Mouse (Mus musculus) lung, embryonic 14.5 days (tissue): ENCODE results near the gene Cdcp2. TPM values are rescaled to one million over a fixed set of nuclear protein-coding genes. Genes with fewer than 3 reads are reported as not detected.

Experiments used
- ATAC-seq: fragments of 200-750 bp; cut with Nextera tagmentation; 2 replicates; pipeline ENCODE4 v1.8.0; 2017; ENCODE audit warnings: mild to moderate bottlenecking, moderate TSS enrichment, moderate library complexity; ENCODE audit not compliant: insufficient read depth
- DNase-seq: peaks from one replicate; pipeline ENCODE4 v3.0.0-alpha.2; 2015
- H3K27ac ChIP-seq: fragments of 300-500 bp; sonication (generic); 2 replicates; pipeline ENCODE4 v1.5.1; 2014; ENCODE audit warnings: low read depth, mild to moderate bottlenecking, moderate library complexity
- H3K27me3 ChIP-seq: fragments of 300-500 bp; sonication (generic); 2 replicates; pipeline ENCODE4 v1.6.1; 2014; ENCODE audit warnings: low read length, control low read depth; ENCODE audit not compliant: insufficient read depth
- H3K36me3 ChIP-seq: fragments of 300-500 bp; sonication (generic); 2 replicates; pipeline ENCODE4 v1.6.1; 2014; ENCODE audit warnings: control low read depth; ENCODE audit not compliant: insufficient read depth
- H3K4me1 ChIP-seq: fragments of 300-500 bp; sonication (generic); 2 replicates; pipeline ENCODE4 v1.6.1; 2014; ENCODE audit warnings: antibody characterized with exemption, control low read depth; ENCODE audit not compliant: insufficient read depth
- H3K4me2 ChIP-seq: fragments of 300-500 bp; sonication (generic); 2 replicates; pipeline ENCODE4 v1.6.1; 2014; ENCODE audit warnings: mild to moderate bottlenecking
- H3K4me3 ChIP-seq: fragments of 300-500 bp; sonication (generic); 2 replicates; pipeline ENCODE4 v1.5.1; 2014; ENCODE audit warnings: low read depth, low read length
- H3K9ac ChIP-seq: fragments of 300-500 bp; sonication (generic); 2 replicates; pipeline ENCODE4 v1.6.1; 2014
- H3K9me3 ChIP-seq: fragments of 300-500 bp; sonication (generic); 2 replicates; pipeline ENCODE4 v1.6.1; 2016; ENCODE audit warnings: low read depth, low read length, control low read depth
- CTCF ChIP-seq: IDR thresholded peaks from 2 replicates; pipeline ENCODE4 v1.5.1; 2016; ENCODE audit warnings: antibody characterized with exemption, low read depth
- WGBS: fragments of 180-500 bp; shearing (Covaris S2); extraction: QIAGEN DNeasy Blood & Tissue Kit; methylation state at CpG from one replicate; pipeline ENCODE4 v1.1.7; 2014; 5-methylcytosine and 5-hydroxymethylcytosine counted together
- polyA plus RNA-seq: library from polyadenylated mRNA; unstranded; fragments of >200 nt; fragmentation: Nextera tagmentation; extraction: Ambion mirVana; gene quantifications from 2 replicates; pipeline ENCODE4 v1.2.1, GENCODE M21; 2014

Gene Cdcp2
- polyA plus RNA-seq, 1 experiment from 2014 or later = not detected

DNA sequence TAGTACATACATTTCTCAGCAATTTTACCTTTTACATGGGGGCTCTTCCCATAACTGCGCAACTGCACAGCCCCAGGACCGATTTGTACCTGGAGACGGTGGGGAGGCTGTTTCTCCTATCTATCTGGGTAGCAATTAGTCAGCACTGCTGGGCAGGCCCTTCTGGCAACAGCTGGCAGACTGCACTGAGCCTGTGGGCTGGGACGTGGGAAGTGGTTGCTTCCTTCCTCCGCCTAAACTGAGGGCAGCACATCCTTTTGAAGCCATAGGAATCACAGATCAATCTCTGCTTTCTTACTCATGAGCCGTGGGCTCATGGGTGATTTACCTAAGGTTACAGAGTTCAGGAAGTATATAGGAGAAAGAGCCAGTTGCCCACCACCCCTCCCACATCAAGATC lies 37.9 kb upstream of the Cdcp2 start:
- Histone ChIP-seq H3K27ac (no peak overlapping the region), H3K36me3 (peaks cover 74% of the 10 kb centered on the region), H3K9me3 (no peaks in the 10 kb centered on the region), H3K4me2 (no peak overlapping the region), H3K4me3 (no peak overlapping the region), H3K9ac (no peak overlapping the region), H3K4me1 (no peaks in the 10 kb centered on the region), H3K27me3 (no peaks in the 10 kb centered on the region)
- DNase-seq = no peak
- ATAC-seq = no peak
- WGBS = 82% methylated on average over 6 of the region's 6 CpGs
- no peak for TF ChIP-seq CTCF

DNA sequence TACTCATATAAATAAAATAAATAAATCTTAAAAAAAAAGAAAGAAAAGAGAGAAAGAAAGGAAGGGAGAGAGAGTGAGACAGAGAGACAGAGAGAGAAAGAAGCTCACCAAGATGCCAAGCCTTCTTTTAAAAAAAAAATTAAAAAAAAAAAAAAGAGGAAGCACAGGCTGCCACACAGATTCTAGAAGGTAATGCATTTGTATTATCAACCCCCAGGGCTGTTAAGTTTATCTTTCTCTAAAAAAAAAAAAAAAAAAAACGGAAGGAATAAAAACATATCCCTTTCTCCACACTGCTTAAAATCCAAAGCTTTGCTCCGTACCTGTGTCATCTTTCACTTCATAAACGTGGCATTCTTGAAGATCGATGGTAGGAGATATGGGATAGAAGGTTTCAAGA lies 35.1 kb upstream of the Cdcp2 start:
- H3K36me3 ChIP-seq = peaks cover 81% of the 10 kb centered on the region
- peaks cover 4% of the 10 kb centered on the region; the same call in 1 of the 2 replicates for H3K4me1 ChIP-seq
- 91% methylated on average over 4 of the region's 4 CpGs for WGBS
- ATAC-seq (no peak), DNase-seq (no peak)
- no peaks in the 10 kb centered on the region for H3K9me3 ChIP-seq
- no peak overlapping the region for H3K27ac ChIP-seq
- TF ChIP-seq CTCF = no peak
- H3K4me3 ChIP-seq = no peak overlapping the region
- no peaks in the 10 kb centered on the region for H3K27me3 ChIP-seq
- H3K9ac ChIP-seq = no peak overlapping the region
- H3K4me2 ChIP-seq = no peak overlapping the region

DNA sequence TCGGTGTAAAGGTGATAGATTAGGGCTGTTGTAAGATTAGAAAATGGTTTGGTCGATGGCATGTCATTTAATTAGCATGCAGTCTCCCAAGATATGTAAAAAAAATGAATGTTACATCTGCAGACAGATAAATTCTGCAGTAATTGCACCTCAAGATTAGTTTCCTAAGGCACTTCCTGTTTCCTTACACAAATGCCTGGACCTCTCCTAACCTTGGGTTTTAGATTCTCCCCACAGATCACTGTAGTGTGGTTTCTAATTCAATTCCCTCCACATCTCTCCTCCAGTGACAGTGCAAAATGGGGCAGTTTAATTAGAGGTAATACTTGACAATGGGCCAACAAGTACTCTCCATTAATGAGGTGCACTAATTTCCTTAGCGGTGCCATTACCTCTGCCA lies 33.5 kb upstream of the Cdcp2 start:
- ATAC-seq = no peak
- Histone ChIP-seq H3K9ac (no peak overlapping the region), H3K36me3 (peaks cover 65% of the 10 kb centered on the region)

DNA sequence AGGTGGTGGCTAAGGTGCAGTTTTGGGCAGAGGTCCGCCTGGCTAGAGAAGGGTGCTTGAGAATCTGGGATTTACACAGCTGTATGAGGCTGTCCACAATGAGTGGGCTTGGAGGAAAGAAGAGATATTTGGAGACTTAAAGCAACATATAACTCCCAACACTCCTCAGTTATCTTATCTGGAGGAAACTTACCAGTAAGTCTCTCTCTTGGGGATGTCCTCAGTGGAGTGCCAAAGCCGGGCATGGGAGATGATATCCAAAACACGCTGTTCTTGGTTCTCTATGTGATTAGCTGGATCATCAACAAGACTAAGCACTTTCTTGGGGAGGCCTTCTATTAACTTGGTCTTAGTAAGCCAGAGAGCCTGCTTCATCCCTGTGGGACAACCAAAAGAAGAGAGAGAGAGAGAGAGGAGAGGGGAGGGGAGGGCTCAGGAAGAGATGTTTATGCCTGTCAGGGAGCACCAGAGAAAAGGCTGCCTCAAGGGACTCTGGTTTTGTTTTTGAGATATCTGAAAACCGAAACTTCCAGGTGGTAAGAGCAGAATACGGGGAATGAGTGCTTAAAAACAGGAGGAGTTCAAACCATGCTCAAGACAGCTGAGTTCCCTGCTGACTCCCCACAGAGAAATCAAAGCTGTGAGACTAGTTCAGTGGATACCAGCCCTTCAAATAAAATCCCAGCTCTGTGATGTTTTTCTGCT lies 32.1 kb upstream of the Cdcp2 start:
- Histone ChIP-seq H3K36me3 (peaks cover 52% of the 10 kb centered on the region), H3K4me2 (no peak overlapping the region), H3K27ac (no peak overlapping the region), H3K4me3 (no peak overlapping the region), H3K4me1 (peaks cover 4% of the 10 kb centered on the region; the same call in 1 of the 2 replicates), H3K27me3 (no peaks in the 10 kb centered on the region), H3K9ac (no peak overlapping the region), H3K9me3 (no peaks in the 10 kb centered on the region)
- DNase-seq (no peak), ATAC-seq (no peak)
- no peak for TF ChIP-seq CTCF
- 83% methylated on average over 5 of the region's 5 CpGs for WGBS

More for the DNA sequence above, 33.5 kb upstream of the Cdcp2 start:
- no peak for DNase-seq
- Histone ChIP-seq H3K4me3 (no peak overlapping the region), H3K27ac (no peak overlapping the region), H3K9me3 (no peaks in the 10 kb centered on the region), H3K27me3 (no peaks in the 10 kb centered on the region), H3K4me1 (peaks cover 4% of the 10 kb centered on the region; the same call in 1 of the 2 replicates), H3K4me2 (no peak overlapping the region)
- TF ChIP-seq CTCF = no peak
- 85% methylated on average over 3 of the region's 3 CpGs for WGBS

DNA sequence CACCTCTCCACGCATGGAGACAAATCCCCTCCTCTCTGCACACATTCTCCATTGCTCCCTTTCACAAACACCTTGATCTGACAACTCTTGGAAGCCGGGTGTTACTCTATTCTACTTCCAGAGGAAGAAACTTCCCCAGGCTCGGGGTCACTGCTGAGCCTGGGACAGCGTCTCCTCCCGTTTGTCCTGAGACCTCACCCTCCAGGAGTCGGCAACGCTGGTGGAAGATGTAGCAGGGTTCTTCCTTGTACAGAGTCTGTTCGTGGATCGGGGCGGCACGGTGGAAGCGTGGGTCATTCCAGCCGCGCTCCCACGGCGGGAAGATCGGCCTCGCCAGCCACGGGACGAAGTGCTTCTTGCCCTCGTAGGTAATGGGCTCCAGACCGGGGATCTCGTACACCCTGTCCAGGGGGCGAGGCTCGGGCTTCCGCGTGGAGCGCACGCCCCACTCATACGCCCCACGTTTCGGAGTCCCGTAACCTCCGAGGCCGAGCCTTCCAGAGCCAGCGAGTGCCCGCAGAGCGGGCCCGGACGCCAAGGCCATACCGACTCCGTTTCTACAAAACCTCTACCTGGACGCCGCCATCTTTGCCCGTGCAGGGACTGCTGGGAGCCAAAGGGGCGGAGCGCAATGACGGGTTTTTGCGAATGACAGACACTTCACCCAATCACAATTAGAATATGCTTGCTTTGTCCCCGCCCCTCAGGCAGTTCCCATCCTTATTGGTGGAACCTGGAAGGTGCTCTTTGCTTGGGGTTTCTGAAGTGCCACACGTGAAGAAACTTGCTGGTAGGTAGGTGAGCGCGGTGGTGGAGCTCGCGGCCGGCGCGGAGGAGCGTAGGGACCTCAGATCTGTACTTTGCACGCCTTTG lies 30.2 kb upstream of the Cdcp2 start, which contains the start of the genes Mrpl37 and Cyb5rl:
Gene Mrpl37, minus strand, starts transcription at position 617 of the 873 bp plus-strand sequence.
Gene Cyb5rl, plus strand, starts transcription at position 737 of the 873 bp plus-strand sequence.
- no peaks in the 10 kb centered on the region for H3K27me3 ChIP-seq
- no peaks in the 10 kb centered on the region for H3K9me3 ChIP-seq
- H3K27ac ChIP-seq = peak within 1 kb of the TSS; percentile 46
- peaks cover 33% of the 10 kb centered on the region for H3K36me3 ChIP-seq
- ATAC-seq (peak; percentile 99), DNase-seq (peak; percentile 99)
- H3K4me1 ChIP-seq = peaks cover 4% of the 10 kb centered on the region; the same call in 1 of the 2 replicates
- peak within 1 kb of the TSS; percentile 96 for H3K4me2 ChIP-seq
- peak within 1 kb of the TSS; percentile 95 for H3K4me3 ChIP-seq
- TF ChIP-seq CTCF = no peak
- H3K9ac ChIP-seq = peak within 1 kb of the TSS; percentile 84
- under 1% methylated on average over 60 of the region's 60 CpGs for whole genome bisulfite sequencing

DNA sequence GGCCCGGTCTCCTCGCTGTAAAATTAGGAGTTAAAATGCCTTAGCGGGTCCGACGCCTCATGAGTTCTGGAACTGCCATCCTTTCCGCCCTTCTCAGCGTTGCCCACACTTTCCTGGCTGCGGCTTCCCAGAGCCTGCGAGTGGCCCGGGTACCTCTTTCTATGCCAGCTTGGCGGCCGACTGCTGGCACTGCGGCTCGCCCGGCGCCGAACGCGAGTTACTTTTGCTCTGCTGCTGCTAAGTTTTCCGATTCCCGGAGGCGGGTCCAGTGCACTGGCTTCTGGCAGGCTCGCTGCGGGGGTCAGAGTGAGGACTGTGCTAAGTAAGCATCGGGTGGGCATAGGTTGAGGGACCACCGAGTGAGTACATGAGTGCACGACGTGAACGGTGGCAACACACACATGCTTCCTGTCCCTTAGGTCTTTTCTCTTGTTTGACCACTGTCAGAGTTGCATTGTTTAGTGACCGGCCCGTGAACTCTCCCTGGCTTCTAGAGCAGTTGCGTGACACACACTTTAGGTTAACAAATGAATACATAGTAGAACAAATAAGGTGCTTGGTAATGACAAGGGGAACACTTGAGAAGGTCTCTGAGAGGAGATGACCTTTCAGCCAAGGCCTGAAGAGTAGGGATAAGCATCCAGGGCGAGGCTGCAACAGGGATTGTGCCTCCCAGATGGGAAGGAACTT lies 29.4 kb upstream of the Cdcp2 start:
- 4% methylated on average over 33 of the region's 33 CpGs for WGBS
- TF ChIP-seq CTCF = no peak
- Histone ChIP-seq H3K4me1 (peaks cover 4% of the 10 kb centered on the region; the same call in 1 of the 2 replicates), H3K9me3 (no peaks in the 10 kb centered on the region), H3K36me3 (peaks cover 26% of the 10 kb centered on the region), H3K4me3 (peak overlapping the region; percentile 95), H3K9ac (peak overlapping the region; percentile 84), H3K27ac (peak overlapping the region; percentile 42), H3K4me2 (peak overlapping the region; percentile 96), H3K27me3 (no peaks in the 10 kb centered on the region)
- DNase-seq (peak; percentile 55), ATAC-seq (peak; percentile 35)

DNA sequence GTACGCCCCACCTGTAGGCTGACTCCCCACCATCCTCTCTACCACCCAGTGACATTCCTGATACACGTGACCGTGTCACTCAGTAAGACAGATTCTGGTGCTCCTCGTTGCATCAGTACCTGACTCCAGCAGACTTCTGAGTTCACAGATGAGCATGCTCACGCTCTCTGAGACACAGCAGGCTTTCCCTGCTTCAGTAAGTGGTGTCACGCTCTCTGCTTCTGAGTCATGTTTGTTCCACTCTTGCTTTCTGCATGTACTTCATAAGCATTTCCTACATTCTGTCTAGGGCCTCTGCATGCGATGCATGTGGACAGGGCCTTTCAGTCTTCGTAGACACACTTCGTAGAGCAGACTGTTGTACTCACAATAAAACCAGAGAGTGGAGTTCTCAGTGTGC lies 24.3 kb upstream of the Cdcp2 start:
- Histone ChIP-seq H3K36me3 (no peaks in the 10 kb centered on the region), H3K27ac (no peak overlapping the region), H3K4me1 (no peaks in the 10 kb centered on the region), H3K27me3 (no peaks in the 10 kb centered on the region), H3K9ac (no peak overlapping the region), H3K4me2 (no peak overlapping the region), H3K9me3 (no peaks in the 10 kb centered on the region), H3K4me3 (no peak overlapping the region)
- DNase-seq (no peak), ATAC-seq (no peak)
- no peak for TF ChIP-seq CTCF
- WGBS = 81% methylated on average over 9 of the region's 9 CpGs
